Mouse (Mus musculus): Measurements from ENCODE around the gene Cnot6. TPM values are rescaled to one million over a fixed set of nuclear protein-coding genes. Genes with fewer than 3 reads are reported as not detected.

Cnot6 gene
- polyA plus RNA-seq, 1 experiment from 2014 or later, result 33.7 TPM

DNA sequence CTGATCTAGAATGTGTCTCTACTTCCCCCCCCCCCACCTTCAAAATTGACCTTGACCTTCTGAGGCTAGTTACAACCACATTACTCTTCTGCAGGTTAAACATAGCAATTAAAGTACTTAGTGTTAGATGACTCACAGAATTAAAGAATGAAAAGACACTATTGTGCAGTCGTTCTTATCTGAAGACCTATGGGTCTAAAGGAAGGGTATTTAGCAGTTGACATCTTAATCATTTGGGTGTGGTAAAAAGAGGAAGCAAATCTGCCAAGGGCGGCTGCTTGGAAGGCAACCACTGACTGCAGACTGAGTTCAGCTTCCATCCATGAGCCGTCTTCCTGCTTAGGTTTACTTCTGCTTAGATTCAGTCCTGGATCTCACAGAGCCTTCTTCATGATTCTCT lies 27.3 kb upstream of the Cnot6 start:
- ATAC-seq (ENCODE audit: insufficient read depth, low FRiP score), result no peak
- Histone ChIP-seq H3K4me3 (replicated peaks; ENCODE audit: low read length) (no peak overlapping the region), H3K9me3 (replicated peaks; ENCODE audit: control insufficient read depth, low read length) (no peaks in the 10 kb centered on the region), H3K4me1 (ENCODE audit: control insufficient read depth, insufficient read depth, low read length) (no peaks in the 10 kb centered on the region), H3K4me2 (ENCODE audit: low read depth, low read length) (no peak overlapping the region), H3K9ac (ENCODE audit: low read length) (no peak overlapping the region), H3K36me3 (ENCODE audit: control insufficient read depth, insufficient read depth, low read length) (no peaks in the 10 kb centered on the region), H3K27me3 (ENCODE audit: control insufficient read depth, insufficient read depth, low read length) (no peaks in the 10 kb centered on the region), H3K27ac (ENCODE audit: low read length) (no peak overlapping the region)
- WGBS, result 41% methylated on average over 3 of the region's 3 CpGs

DNA sequence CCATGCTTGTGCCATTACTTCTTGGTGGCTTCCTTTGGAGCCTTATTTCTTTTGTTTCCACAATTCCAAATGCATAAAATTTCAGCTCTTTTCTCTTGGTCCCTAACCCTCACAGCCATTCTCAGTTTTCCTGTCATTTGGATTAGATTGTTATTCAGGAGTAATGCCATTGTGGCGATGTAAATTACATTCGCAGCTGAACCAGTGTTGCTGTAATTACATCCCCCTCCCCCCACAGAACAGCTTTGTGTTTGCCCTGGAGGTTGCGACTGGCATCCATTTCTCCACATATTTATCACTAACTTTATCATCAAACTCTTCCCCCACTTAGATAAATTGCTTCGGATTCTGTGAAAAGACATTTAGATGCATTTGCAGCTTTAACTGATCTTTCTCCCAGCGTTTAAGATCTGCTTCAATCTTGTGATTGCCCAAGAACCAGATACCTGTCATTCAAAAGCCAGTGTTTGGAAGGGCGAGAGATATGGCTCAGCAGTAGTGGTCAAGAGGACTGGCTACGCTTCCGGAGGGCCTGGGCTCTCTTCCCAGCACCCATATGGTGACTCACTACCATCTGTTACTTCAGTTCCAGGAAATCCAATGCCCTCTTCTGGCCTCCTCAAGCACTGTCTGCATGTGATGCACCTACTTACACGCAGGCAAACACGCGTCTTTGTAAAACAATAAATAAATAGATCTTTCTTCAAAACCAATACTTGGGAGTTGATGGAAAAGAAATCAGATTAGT lies 26.3 kb upstream of the Cnot6 start:
- H3K9ac ChIP-seq (ENCODE audit: low read length), result no peak overlapping the region
- no peaks in the 10 kb centered on the region for H3K36me3 ChIP-seq (ENCODE audit: control insufficient read depth, insufficient read depth, low read length)
- 72% methylated on average over 11 of the region's 11 CpGs for WGBS
- no peak overlapping the region for H3K4me2 ChIP-seq (ENCODE audit: low read depth, low read length)
- H3K9me3 ChIP-seq (replicated peaks; ENCODE audit: control insufficient read depth, low read length), result no peaks in the 10 kb centered on the region
- H3K27me3 ChIP-seq (ENCODE audit: control insufficient read depth, insufficient read depth, low read length), result no peaks in the 10 kb centered on the region
- H3K27ac ChIP-seq (ENCODE audit: low read length), result no peak overlapping the region
- H3K4me3 ChIP-seq (replicated peaks; ENCODE audit: low read length), result no peak overlapping the region
- no peak for ATAC-seq (ENCODE audit: insufficient read depth, low FRiP score)
- H3K4me1 ChIP-seq (ENCODE audit: control insufficient read depth, insufficient read depth, low read length), result no peaks in the 10 kb centered on the region

DNA sequence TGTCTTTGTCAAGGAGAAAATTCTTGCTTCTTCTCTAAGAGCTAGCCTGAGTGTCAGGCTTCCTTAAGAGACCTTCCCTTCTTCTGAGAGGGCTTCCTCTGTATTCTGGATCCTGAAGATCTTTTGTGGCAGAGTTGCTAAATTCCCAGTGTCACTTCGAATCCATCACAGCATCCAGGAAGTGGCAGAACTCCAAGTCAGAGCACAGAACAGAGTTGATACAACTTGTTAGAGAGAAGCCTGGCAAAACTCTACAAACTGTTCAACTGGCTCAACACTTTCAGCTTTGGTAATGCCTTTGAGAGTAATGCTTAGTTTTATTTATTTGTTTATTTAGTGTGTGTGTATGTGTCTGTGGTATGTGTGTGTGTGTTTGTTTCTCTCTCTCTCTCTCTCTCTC lies 25.1 kb upstream of the Cnot6 start:
- 40% methylated on average over 1 of the region's 1 CpGs for WGBS

DNA sequence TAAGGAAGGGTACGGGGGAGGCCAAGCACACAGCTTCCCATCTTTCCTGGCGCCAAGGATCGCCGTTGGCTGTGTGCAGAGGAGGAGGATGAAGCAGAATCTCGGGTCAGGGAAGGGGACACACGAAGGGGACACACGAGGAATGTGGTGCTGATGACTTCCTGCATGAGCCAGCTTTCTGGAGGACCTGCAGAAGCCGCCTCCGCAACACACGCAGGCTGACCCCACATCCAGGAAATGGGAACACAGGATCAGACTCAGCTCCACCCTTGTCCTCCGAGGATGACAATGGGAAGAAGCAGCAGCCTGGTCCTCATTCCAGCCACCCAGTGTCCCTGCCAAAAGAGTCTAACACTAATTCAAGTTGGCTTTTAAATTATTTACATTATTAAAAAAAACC lies 22.2 kb upstream of the Cnot6 start:
- H3K27ac ChIP-seq (ENCODE audit: low read length), result no peak overlapping the region
- no peak overlapping the region for H3K9ac ChIP-seq (ENCODE audit: low read length)
- no peaks in the 10 kb centered on the region for H3K36me3 ChIP-seq (ENCODE audit: control insufficient read depth, insufficient read depth, low read length)
- no peaks in the 10 kb centered on the region for H3K9me3 ChIP-seq (replicated peaks; ENCODE audit: control insufficient read depth, low read length)
- 72% methylated on average over 11 of the region's 11 CpGs for WGBS
- no peak overlapping the region for H3K4me3 ChIP-seq (replicated peaks; ENCODE audit: low read length)
- ATAC-seq (ENCODE audit: insufficient read depth, low FRiP score), result no peak
- H3K4me1 ChIP-seq (ENCODE audit: control insufficient read depth, insufficient read depth, low read length), result no peaks in the 10 kb centered on the region
- no peaks in the 10 kb centered on the region for H3K27me3 ChIP-seq (ENCODE audit: control insufficient read depth, insufficient read depth, low read length)
- H3K4me2 ChIP-seq (ENCODE audit: low read depth, low read length), result no peak overlapping the region

More for the DNA sequence above, 25.1 kb upstream of the Cnot6 start:
- Histone ChIP-seq H3K27me3 (ENCODE audit: control insufficient read depth, insufficient read depth, low read length) (no peaks in the 10 kb centered on the region), H3K9me3 (replicated peaks; ENCODE audit: control insufficient read depth, low read length) (no peaks in the 10 kb centered on the region), H3K9ac (ENCODE audit: low read length) (no peak overlapping the region), H3K36me3 (ENCODE audit: control insufficient read depth, insufficient read depth, low read length) (no peaks in the 10 kb centered on the region), H3K27ac (ENCODE audit: low read length) (no peak overlapping the region), H3K4me2 (ENCODE audit: low read depth, low read length) (no peak overlapping the region), H3K4me1 (ENCODE audit: control insufficient read depth, insufficient read depth, low read length) (no peaks in the 10 kb centered on the region), H3K4me3 (replicated peaks; ENCODE audit: low read length) (no peak overlapping the region)
- ATAC-seq (ENCODE audit: insufficient read depth, low FRiP score), result no peak

DNA sequence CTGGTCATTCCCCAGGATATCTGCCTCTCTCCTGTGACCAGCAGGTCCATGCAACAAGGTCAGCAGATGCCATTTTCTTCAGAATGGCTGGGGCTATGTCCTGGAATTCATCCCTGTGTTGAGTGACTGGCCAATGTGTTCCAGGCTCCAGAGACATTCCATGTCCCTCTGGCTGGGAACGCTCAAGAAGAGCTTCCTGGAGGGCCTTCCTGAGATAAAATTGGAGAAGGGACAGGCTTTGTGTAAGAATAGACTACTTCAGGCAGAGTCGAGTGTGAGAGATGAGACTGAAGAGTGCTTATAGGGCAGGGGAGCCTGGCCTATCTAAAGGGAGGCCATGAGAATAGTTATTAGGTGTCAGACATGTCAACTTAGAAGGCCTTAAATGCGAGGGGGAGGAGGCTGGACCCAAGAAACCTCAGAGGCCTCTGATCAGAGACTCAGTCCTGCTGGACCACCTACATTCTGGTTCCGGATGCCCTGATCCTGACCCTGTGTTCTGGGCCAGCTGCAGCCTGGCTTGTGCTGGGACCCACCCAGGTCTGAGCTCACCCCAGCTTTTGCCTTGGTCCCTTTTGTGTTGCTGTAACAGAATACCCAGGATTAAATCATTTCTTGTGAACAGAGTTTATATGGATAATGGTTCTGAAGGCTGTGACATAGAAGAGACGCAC lies 17.9 kb upstream of the Cnot6 start:
- no peak overlapping the region for H3K27ac ChIP-seq (ENCODE audit: low read length)
- no peak overlapping the region for H3K4me2 ChIP-seq (ENCODE audit: low read depth, low read length)
- no peaks in the 10 kb centered on the region for H3K9me3 ChIP-seq (replicated peaks; ENCODE audit: control insufficient read depth, low read length)
- 80% methylated on average over 5 of the region's 5 CpGs for WGBS
- H3K4me3 ChIP-seq (replicated peaks; ENCODE audit: low read length), result no peak overlapping the region
- no peak overlapping the region for H3K9ac ChIP-seq (ENCODE audit: low read length)
- ATAC-seq (ENCODE audit: insufficient read depth, low FRiP score), result no peak
- H3K4me1 ChIP-seq (ENCODE audit: control insufficient read depth, insufficient read depth, low read length), result no peaks in the 10 kb centered on the region
- no peaks in the 10 kb centered on the region for H3K27me3 ChIP-seq (ENCODE audit: control insufficient read depth, insufficient read depth, low read length)
- no peaks in the 10 kb centered on the region for H3K36me3 ChIP-seq (ENCODE audit: control insufficient read depth, insufficient read depth, low read length)

DNA sequence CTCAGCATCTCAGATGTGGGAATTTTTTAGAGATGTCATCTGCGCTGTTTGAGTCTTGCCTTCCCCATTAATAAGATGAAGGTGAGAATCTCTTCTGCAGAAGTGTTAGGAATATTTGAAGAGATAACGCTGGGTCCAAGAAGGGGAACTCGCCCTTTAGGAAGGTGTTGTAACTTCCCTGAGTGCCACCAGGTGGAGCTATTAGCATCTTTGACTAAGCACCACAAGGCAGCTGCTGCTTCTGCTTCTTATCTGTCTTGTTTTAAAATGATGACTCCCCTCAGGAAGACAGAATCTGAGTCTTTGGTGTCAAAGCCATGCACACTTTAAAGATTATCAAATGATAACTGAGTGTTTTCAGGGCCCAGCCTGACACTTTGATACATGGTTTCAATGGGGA lies 15.4 kb upstream of the Cnot6 start:
- Histone ChIP-seq H3K9me3 (replicated peaks; ENCODE audit: control insufficient read depth, low read length) (no peaks in the 10 kb centered on the region), H3K4me3 (replicated peaks; ENCODE audit: low read length) (no peak overlapping the region), H3K27ac (ENCODE audit: low read length) (no peak overlapping the region), H3K9ac (ENCODE audit: low read length) (no peak overlapping the region), H3K27me3 (ENCODE audit: control insufficient read depth, insufficient read depth, low read length) (no peaks in the 10 kb centered on the region), H3K4me1 (ENCODE audit: control insufficient read depth, insufficient read depth, low read length) (no peaks in the 10 kb centered on the region), H3K4me2 (ENCODE audit: low read depth, low read length) (no peak overlapping the region), H3K36me3 (ENCODE audit: control insufficient read depth, insufficient read depth, low read length) (no peaks in the 10 kb centered on the region)
- 12% methylated on average over 3 of the region's 3 CpGs for WGBS
- ATAC-seq (ENCODE audit: insufficient read depth, low FRiP score), result no peak

DNA sequence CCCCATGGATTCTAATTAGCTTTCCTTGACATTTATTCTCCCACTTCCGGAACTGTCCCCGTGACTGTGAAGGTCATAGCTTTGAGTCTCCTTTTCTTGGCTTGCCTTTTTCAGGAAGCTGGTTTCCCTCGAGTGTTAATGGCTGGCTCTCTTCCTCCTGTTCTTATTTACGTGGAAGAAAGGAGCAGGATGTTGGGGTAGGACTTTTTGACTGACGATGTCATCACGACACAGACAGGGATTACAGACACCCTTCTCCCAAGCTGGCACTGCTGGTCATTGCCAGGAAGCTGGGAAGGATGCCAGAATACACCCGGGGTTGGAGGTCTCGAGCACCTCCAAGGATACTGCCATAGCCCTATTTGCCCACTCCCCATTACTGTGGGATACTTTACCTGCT lies 14.3 kb upstream of the Cnot6 start:
- 70% methylated on average over 8 of the region's 8 CpGs for WGBS
- Histone ChIP-seq H3K4me2 (ENCODE audit: low read depth, low read length) (no peak overlapping the region), H3K27me3 (ENCODE audit: control insufficient read depth, insufficient read depth, low read length) (no peaks in the 10 kb centered on the region), H3K27ac (ENCODE audit: low read length) (no peak overlapping the region), H3K4me1 (ENCODE audit: control insufficient read depth, insufficient read depth, low read length) (no peaks in the 10 kb centered on the region), H3K9ac (ENCODE audit: low read length) (no peak overlapping the region), H3K36me3 (ENCODE audit: control insufficient read depth, insufficient read depth, low read length) (no peaks in the 10 kb centered on the region), H3K4me3 (replicated peaks; ENCODE audit: low read length) (no peak overlapping the region), H3K9me3 (replicated peaks; ENCODE audit: control insufficient read depth, low read length) (no peaks in the 10 kb centered on the region)
- no peak for ATAC-seq (ENCODE audit: insufficient read depth, low FRiP score)

DNA sequence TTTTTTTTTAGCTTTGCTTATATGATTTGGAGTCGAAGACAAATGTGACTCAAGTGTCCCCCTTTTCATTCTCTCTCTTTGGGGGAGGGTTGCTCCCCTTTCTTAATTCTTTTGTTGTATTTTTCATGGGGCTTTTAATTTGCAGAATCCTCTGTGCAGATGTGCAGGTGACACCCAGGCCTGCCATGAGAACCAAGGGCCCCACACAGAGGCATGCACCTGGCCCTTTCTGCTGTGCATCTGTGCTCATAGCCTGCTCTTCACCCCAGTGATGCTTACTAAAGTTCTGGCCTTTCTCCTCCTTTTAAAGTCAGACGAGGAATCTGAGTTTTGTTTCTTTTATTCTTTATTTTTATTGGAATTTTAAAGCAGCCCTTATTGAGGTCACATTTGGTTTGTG lies 12.2 kb upstream of the Cnot6 start:
- 77% methylated on average over 2 of the region's 2 CpGs for WGBS
- no peak overlapping the region for H3K4me3 ChIP-seq (replicated peaks; ENCODE audit: low read length)
- H3K9me3 ChIP-seq (replicated peaks; ENCODE audit: control insufficient read depth, low read length), result no peaks in the 10 kb centered on the region
- ATAC-seq (ENCODE audit: insufficient read depth, low FRiP score), result no peak
- no peaks in the 10 kb centered on the region for H3K27me3 ChIP-seq (ENCODE audit: control insufficient read depth, insufficient read depth, low read length)
- H3K4me2 ChIP-seq (ENCODE audit: low read depth, low read length), result no peak overlapping the region
- no peaks in the 10 kb centered on the region for H3K36me3 ChIP-seq (ENCODE audit: control insufficient read depth, insufficient read depth, low read length)
- H3K27ac ChIP-seq (ENCODE audit: low read length), result no peak overlapping the region
- H3K9ac ChIP-seq (ENCODE audit: low read length), result no peak overlapping the region
- H3K4me1 ChIP-seq (ENCODE audit: control insufficient read depth, insufficient read depth, low read length), result no peaks in the 10 kb centered on the region

DNA sequence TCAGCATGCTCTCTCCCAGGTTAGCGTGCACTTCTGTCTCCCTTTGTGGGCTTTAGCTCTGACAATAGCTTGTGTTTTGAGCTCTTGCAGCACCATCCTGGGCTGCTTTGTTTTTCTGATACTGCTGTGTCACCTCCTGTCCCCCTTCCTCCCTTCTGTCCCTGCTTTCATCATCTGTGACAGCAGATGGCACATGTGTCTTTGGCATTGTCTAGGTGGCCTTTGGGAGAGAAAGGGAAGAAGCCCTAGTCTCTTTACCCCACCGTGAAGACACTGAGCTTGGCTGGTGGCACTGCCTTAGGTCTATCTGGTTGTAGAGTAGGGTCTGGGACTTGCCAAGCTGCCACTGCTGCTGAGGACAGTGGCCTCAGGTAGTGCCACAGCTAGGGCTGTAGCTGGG lies 10.8 kb upstream of the Cnot6 start:
- no peaks in the 10 kb centered on the region for H3K9me3 ChIP-seq (replicated peaks; ENCODE audit: control insufficient read depth, low read length)
- H3K36me3 ChIP-seq (ENCODE audit: control insufficient read depth, insufficient read depth, low read length), result no peaks in the 10 kb centered on the region
- no peak overlapping the region for H3K4me3 ChIP-seq (replicated peaks; ENCODE audit: low read length)
- H3K9ac ChIP-seq (ENCODE audit: low read length), result no peak overlapping the region
- WGBS, result 72% methylated on average over 2 of the region's 2 CpGs
- H3K4me2 ChIP-seq (ENCODE audit: low read depth, low read length), result no peak overlapping the region
- no peaks in the 10 kb centered on the region for H3K4me1 ChIP-seq (ENCODE audit: control insufficient read depth, insufficient read depth, low read length)
- H3K27ac ChIP-seq (ENCODE audit: low read length), result no peak overlapping the region
- ATAC-seq (ENCODE audit: insufficient read depth, low FRiP score), result no peak
- no peaks in the 10 kb centered on the region for H3K27me3 ChIP-seq (ENCODE audit: control insufficient read depth, insufficient read depth, low read length)
